10 mouse cellular contexts compared by ENCODE assay signal in the genomic region with DNA sequence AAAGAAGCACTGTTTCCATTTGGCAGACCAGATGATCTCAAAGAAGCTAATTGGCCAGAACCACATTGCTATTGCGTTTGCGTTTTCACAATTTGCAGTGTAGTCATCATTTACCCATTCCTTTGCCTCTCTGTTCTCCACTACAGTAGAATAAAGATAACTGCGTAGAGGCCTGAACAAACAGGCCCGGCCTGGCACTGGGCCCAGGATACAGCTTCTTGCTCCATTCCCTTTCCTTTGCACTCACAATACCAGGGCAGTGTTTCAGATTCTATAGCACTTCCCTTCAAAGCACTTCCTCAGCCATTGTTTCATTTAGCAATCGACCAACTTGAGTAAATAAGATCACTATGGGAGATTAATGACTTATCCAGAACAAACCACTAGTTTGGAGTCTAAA. TPM values are rescaled to one million over a fixed set of nuclear protein-coding genes. Genes with fewer than 3 reads are reported as not detected.
DNase-seq lines count a peak whose midpoint lies in the region; ATAC-seq and TF ChIP-seq lines count a peak whose summit lies in the region.
"Had no signal": no experiment of that assay in that cellular context is flagged by ENCODE, and none has a peak within 500 bp of the region (broad histone marks: within the 10 kb centered on the region; RNA-seq: fewer than 3 reads in every experiment).

No protein-coding gene starts in this region.

- no peaks in the 10 kb centered on the region for H3K4me1 ChIP-seq in hindbrain, embryonic 16.5 days (ENCODE audit: control insufficient read depth, insufficient read depth, low read depth, low read length)
- no peaks in the 10 kb centered on the region for H3K4me1 ChIP-seq in hindbrain, embryonic 11.5 days (replicated peaks; ENCODE audit: control insufficient read depth, insufficient read depth, low read length)
- no peaks in the 10 kb centered on the region for H3K4me1 ChIP-seq in cerebellum, adult 2 months (ENCODE audit: control insufficient read depth, insufficient read depth, low read length)
- H3K4me1 ChIP-seq: liver, embryonic 13.5 days had no signal

- no peak overlapping the region for H3K4me3 ChIP-seq in hindbrain, embryonic 16.5 days (ENCODE audit: low read length)
- H3K4me3 ChIP-seq in hindbrain, embryonic 11.5 days (ENCODE audit: low read depth, low read length), result no peak overlapping the region
- H3K4me3 ChIP-seq in cerebellum, adult 2 months (replicated peaks; ENCODE audit: insufficient read depth, low read depth, low read length), result no peak overlapping the region
- H3K4me3 ChIP-seq: embryonic facial prominence, embryonic 13.5 days; liver, embryonic 13.5 days had no signal

- TF ChIP-seq POLR2A in cerebellum, adult 2 months (IDR thresholded peaks at IDR 0.05; ENCODE audit: borderline replicate concordance, insufficient read depth, low read length), result no peak

- ATAC-seq in hindbrain, embryonic 16.5 days, result peak; percentile 58; the same call in 1 of the 2 replicates
- no peak for ATAC-seq in hindbrain, embryonic 11.5 days (ENCODE audit: low FRiP score)
- ATAC-seq in megakaryocyte progenitor cell, adult 5-6 weeks (replicated peaks; ENCODE audit: poor library complexity), result peak; percentile 66

- H3K27ac ChIP-seq in hindbrain, embryonic 16.5 days (ENCODE audit: low read depth, low read length), result no peak overlapping the region
- no peak overlapping the region for H3K27ac ChIP-seq in hindbrain, embryonic 11.5 days (ENCODE audit: low read depth, low read length)
- H3K27ac ChIP-seq in cerebellum, adult 2 months (ENCODE audit: insufficient read depth, low read length), result no peak overlapping the region
- H3K27ac ChIP-seq: liver, embryonic 13.5 days had no signal

- no peak for DNase-seq in hindbrain, embryonic 11.5 days (ENCODE audit: low spot score)
- peak; percentile 43 for DNase-seq in spleen, adult 12 weeks (ENCODE audit: low spot score)
- no peak for DNase-seq in spleen, adult 18-20 months
- peak; percentile 62 to 71 for DNase-seq in heart, postnatal 10 days
- DNase-seq in cerebellum, adult 9-11 months, result no peak
- DNase-seq in cerebellum, adult 2 months, result no peak
- DNase-seq: liver, embryonic 13.5 days had no signal

- no peaks in the 10 kb centered on the region for H3K27me3 ChIP-seq in hindbrain, embryonic 16.5 days (replicated peaks; ENCODE audit: control insufficient read depth, insufficient read depth, low read length)
- H3K27me3 ChIP-seq in hindbrain, embryonic 11.5 days (ENCODE audit: control insufficient read depth, insufficient read depth, low read length), result no peaks in the 10 kb centered on the region
- H3K27me3 ChIP-seq in cerebellum, adult 2 months (ENCODE audit: control insufficient read depth, insufficient read depth, low read length), result no peaks in the 10 kb centered on the region
- H3K27me3 ChIP-seq: embryonic facial prominence, embryonic 13.5 days; liver, embryonic 13.5 days had no signal

- H3K9ac ChIP-seq in hindbrain, embryonic 16.5 days (ENCODE audit: low read depth, low read length), result no peak overlapping the region
- no peak overlapping the region for H3K9ac ChIP-seq in hindbrain, embryonic 11.5 days (ENCODE audit: low read depth, low read length)
- H3K9ac ChIP-seq: embryonic facial prominence, embryonic 13.5 days; liver, embryonic 13.5 days had no signal

- H3K36me3 ChIP-seq in hindbrain, embryonic 16.5 days (ENCODE audit: control insufficient read depth, insufficient read depth, low read length), result peaks cover 29% of the 10 kb centered on the region
- H3K36me3 ChIP-seq in hindbrain, embryonic 11.5 days (ENCODE audit: control insufficient read depth, insufficient read depth, low read length), result peaks cover 7% of the 10 kb centered on the region; the same call in 1 of the 2 replicates

- WGBS in hindbrain, embryonic 16.5 days, result 70% methylated on average over 5 of the region's 5 CpGs
- 93% methylated on average over 5 of the region's 5 CpGs for WGBS in hindbrain, embryonic 11.5 days
- 87% methylated on average over 5 of the region's 5 CpGs for WGBS in cerebellum, adult 2 months

- intact Hi-C loops in heart, postnatal 10 days (cut with DNase I), result no loop called here

- TF ChIP-seq CTCF in cerebellum, adult 2 months (IDR thresholded peaks at IDR 0.05; ENCODE audit: borderline replicate concordance, insufficient read depth, low read depth, low read length), result no peak

- H3K4me2 ChIP-seq in hindbrain, embryonic 16.5 days (ENCODE audit: low read length), result no peak overlapping the region
- H3K4me2 ChIP-seq in hindbrain, embryonic 11.5 days (replicated peaks; ENCODE audit: low read depth, low read length), result no peak overlapping the region
- H3K4me2 ChIP-seq: embryonic facial prominence, embryonic 13.5 days; liver, embryonic 13.5 days had no signal

- no peaks in the 10 kb centered on the region for H3K9me3 ChIP-seq in hindbrain, embryonic 16.5 days (ENCODE audit: control insufficient read depth, low read length)
- no peaks in the 10 kb centered on the region for H3K9me3 ChIP-seq in hindbrain, embryonic 11.5 days (ENCODE audit: control insufficient read depth, low read length)
- H3K9me3 ChIP-seq: embryonic facial prominence, embryonic 13.5 days; liver, embryonic 13.5 days had no signal

RNA-seq across cellular contexts. Expression of gene Ucp3, which starts 41.7 kb away (rescaled TPM):
- polyA plus RNA-seq in hindbrain, embryonic 16.5 days (2015; fragmentation: Nextera tagmentation; extraction: Ambion mirVana), result 0.06 and 0.15 TPM in 2 replicates
- polyA plus RNA-seq in hindbrain, embryonic 11.5 days (2014; fragmentation: Nextera tagmentation; extraction: Ambion mirVana), result not detected in 2 replicates
- total RNA-seq in heart, postnatal 10 days (2021), result 100 to 1,000 TPM in 1 of 2 experiments, 10 to 100 TPM in 1; 62.7 to 107 TPM
- total RNA-seq in megakaryocyte progenitor cell, adult 5-6 weeks (2015), result 0.15 TPM in 1 of 2 replicates, not detected in the other
- total RNA-seq in megakaryocyte progenitor cell, adult 5-6 weeks (2017), result not detected in 2 replicates
- polyA plus RNA-seq in cerebellum, adult 2 months (2012; rRNA removed), result 3.9 and 4.4 TPM in 2 replicates
- polyA plus RNA-seq: embryonic facial prominence, embryonic 13.5 days; liver, embryonic 13.5 days had no signal

RNA-seq across cellular contexts. Expression of gene Ppme1, which starts 59.0 kb away (rescaled TPM):
- polyA plus RNA-seq in hindbrain, embryonic 16.5 days (2015; fragmentation: Nextera tagmentation; extraction: Ambion mirVana), result 157 and 168 TPM in 2 replicates
- 99.9 and 112 TPM in 2 replicates for polyA plus RNA-seq in hindbrain, embryonic 11.5 days (2014; fragmentation: Nextera tagmentation; extraction: Ambion mirVana)
- 10 to 100 TPM; 43.5 to 44.8 TPM for total RNA-seq in heart, postnatal 10 days (2021)
- 13.5 and 17.6 TPM in 2 replicates for total RNA-seq in megakaryocyte progenitor cell, adult 5-6 weeks (2015)
- 39.5 and 43.5 TPM in 2 replicates for total RNA-seq in megakaryocyte progenitor cell, adult 5-6 weeks (2017)
- 203 and 208 TPM in 2 replicates for polyA plus RNA-seq in cerebellum, adult 2 months (2012; rRNA removed)

RNA-seq across cellular contexts. Expression of gene C2cd3, which starts 59.1 kb away (rescaled TPM):
- 13.2 and 16.9 TPM in 2 replicates for polyA plus RNA-seq in hindbrain, embryonic 16.5 days (2015; fragmentation: Nextera tagmentation; extraction: Ambion mirVana)
- 34.3 and 40.4 TPM in 2 replicates for polyA plus RNA-seq in hindbrain, embryonic 11.5 days (2014; fragmentation: Nextera tagmentation; extraction: Ambion mirVana)
- total RNA-seq in heart, postnatal 10 days (2021), result 10 to 100 TPM; 11.2 to 13.1 TPM
- total RNA-seq in megakaryocyte progenitor cell, adult 5-6 weeks (2015), result 64.0 and 65.5 TPM in 2 replicates
- 23.0 and 26.6 TPM in 2 replicates for total RNA-seq in megakaryocyte progenitor cell, adult 5-6 weeks (2017)
- polyA plus RNA-seq in cerebellum, adult 2 months (2012; rRNA removed), result 18.0 and 19.6 TPM in 2 replicates

Comparison
In these comparisons a context has a peak if more than half of its experiments do, and no peak if none do; other contexts are left out.
1. DNase-seq: peak in spleen, adult 12 weeks (single experiment) and heart, postnatal 10 days (2 of 2); none in hindbrain, embryonic 11.5 days (single experiment), spleen, adult 18-20 months (0 of 2), cerebellum, adult 9-11 months (single experiment) and cerebellum, adult 2 months (0 of 2).